Mouse (Mus musculus) embryonic facial prominence, embryonic 11.5 days (tissue): ENCODE data around the gene Rnh1. TPM values are rescaled to one million over a fixed set of nuclear protein-coding genes. Genes with fewer than 3 reads are reported as not detected.
A peak's percentile ranks its signal among the peaks of the same experiment; 100 is the strongest.

Experiments used
- ATAC-seq: fragments of 200-750 bp; cut with Nextera tagmentation; replicated peaks from 2 replicates; pipeline ENCODE4 v1.8.0; 2017; ENCODE audit warnings: low read depth; ENCODE audit not compliant: insufficient number of reproducible peaks, low FRiP score, low TSS enrichment
- DNase-seq: peaks from one replicate; pipeline ENCODE4 v3.0.0-alpha.2; 2015; ENCODE audit warnings: low spot score
- H3K27ac ChIP-seq: fragments of 300-500 bp; sonication (generic); replicated peaks from 2 replicates; pipeline ENCODE4 v1.5.1; 2014; ENCODE audit warnings: mild to moderate bottlenecking, low read depth, low read length, control low read depth
- H3K27me3 ChIP-seq: fragments of 300-500 bp; sonication (generic); 2 replicates; pipeline ENCODE4 v1.6.1; 2014; ENCODE audit warnings: mild to moderate bottlenecking, low read length, moderate library complexity, mixed read lengths; ENCODE audit not compliant: control insufficient read depth, insufficient read depth
- H3K36me3 ChIP-seq: fragments of 300-500 bp; sonication (generic); replicated peaks from 2 replicates; pipeline ENCODE4 v1.6.1; 2014; ENCODE audit warnings: low read depth, mild to moderate bottlenecking, low read length, moderate library complexity, mixed read lengths; ENCODE audit not compliant: control insufficient read depth, insufficient read depth
- H3K4me1 ChIP-seq: fragments of 300-500 bp; sonication (generic); 2 replicates; pipeline ENCODE4 v1.6.1; 2014; ENCODE audit warnings: low read length, mixed read lengths; ENCODE audit not compliant: control insufficient read depth, insufficient read depth
- H3K4me2 ChIP-seq: fragments of 300-500 bp; sonication (generic); 2 replicates; pipeline ENCODE4 v1.6.1; 2014; ENCODE audit warnings: low read depth, mild to moderate bottlenecking, control low read depth, low read length, moderate library complexity
- H3K4me3 ChIP-seq: fragments of 300-500 bp; sonication (generic); 2 replicates; pipeline ENCODE4 v1.5.1; 2014; ENCODE audit warnings: low read depth, low read length, control low read depth
- H3K9ac ChIP-seq: fragments of 300-500 bp; sonication (generic); replicated peaks from 2 replicates; pipeline ENCODE4 v1.6.1; 2014; ENCODE audit warnings: mild to moderate bottlenecking, control low read depth, low read length
- H3K9me3 ChIP-seq: fragments of 300-500 bp; sonication (generic); replicated peaks from 2 replicates; pipeline ENCODE4 v1.6.1; 2016; ENCODE audit warnings: mild to moderate bottlenecking, low read length, inconsistent platforms, mixed read lengths; ENCODE audit not compliant: control insufficient read depth
- WGBS: fragments of 180-500 bp; shearing (Covaris S2); extraction: QIAGEN DNeasy Blood & Tissue Kit; methylation state at CpG from one replicate; pipeline ENCODE4 v1.1.7; 2014; 5-methylcytosine and 5-hydroxymethylcytosine counted together
- polyA plus RNA-seq: library from polyadenylated mRNA; unstranded; fragments of >200 nt; fragmentation: Nextera tagmentation; extraction: Ambion mirVana; gene quantifications from 2 replicates; pipeline ENCODE4 v1.2.1, GENCODE M21; 2014

The Rnh1 gene
- polyA plus RNA-seq, 1 experiment from 2014 or later, result 82.0 TPM

GRCm38 (mm10) chr7:141146043-141146595 lies 26.5 kb downstream of the Rnh1 start:
- no peak overlapping the region for H3K9ac ChIP-seq
- ATAC-seq (no peak), DNase-seq (no peak)
- no peak overlapping the region for H3K27ac ChIP-seq
- no peaks in the 10 kb centered on the region for H3K4me1 ChIP-seq
- no peaks in the 10 kb centered on the region for H3K9me3 ChIP-seq
- 93% methylated on average over 12 of the region's 12 CpGs for WGBS
- peaks cover under 1% of the 10 kb centered on the region for H3K36me3 ChIP-seq
- no peaks in the 10 kb centered on the region for H3K27me3 ChIP-seq
- H3K4me2 ChIP-seq, result no peak overlapping the region
- H3K4me3 ChIP-seq, result no peak overlapping the region

DNA sequence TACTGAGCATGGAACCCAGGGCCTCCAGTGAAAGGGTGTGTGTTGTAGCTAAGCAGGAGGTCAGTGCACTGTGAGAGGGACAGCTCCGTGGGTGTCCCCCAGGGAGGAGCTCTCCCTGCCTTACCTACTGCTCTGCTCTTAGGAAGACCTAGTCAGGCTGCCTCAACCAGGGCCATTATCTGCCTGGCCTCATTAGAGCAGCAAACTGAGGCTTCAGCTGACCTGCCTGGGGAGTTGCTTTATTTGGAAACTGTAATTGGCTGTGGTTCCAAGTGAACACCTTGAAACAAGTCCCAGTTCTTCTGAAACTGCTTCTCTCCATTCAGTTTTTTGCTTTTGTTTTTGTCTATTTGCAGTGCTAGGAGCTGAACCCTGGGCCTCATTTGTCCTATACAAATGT lies 27.3 kb downstream of the Rnh1 start:
- WGBS, result 63% methylated on average over 1 of the region's 1 CpGs
- Histone ChIP-seq H3K27me3 (no peaks in the 10 kb centered on the region), H3K9me3 (no peaks in the 10 kb centered on the region), H3K27ac (no peak overlapping the region), H3K36me3 (no peaks in the 10 kb centered on the region; the same call in 1 of the 2 replicates), H3K9ac (no peak overlapping the region), H3K4me2 (no peak overlapping the region), H3K4me1 (no peaks in the 10 kb centered on the region), H3K4me3 (no peak overlapping the region)
- DNase-seq, result no peak
- no peak for ATAC-seq

GRCm38 (mm10) chr7:141144650-141145049 lies 28.0 kb downstream of the Rnh1 start:
- ATAC-seq, result no peak
- no peak overlapping the region for H3K27ac ChIP-seq
- no peak overlapping the region for H3K4me2 ChIP-seq
- H3K9ac ChIP-seq, result no peak overlapping the region
- H3K9me3 ChIP-seq, result no peaks in the 10 kb centered on the region
- no peaks in the 10 kb centered on the region for H3K27me3 ChIP-seq
- no peaks in the 10 kb centered on the region; the same call in 1 of the 2 replicates for H3K36me3 ChIP-seq
- no peaks in the 10 kb centered on the region for H3K4me1 ChIP-seq
- DNase-seq, result no peak
- 90% methylated on average over 3 of the region's 3 CpGs for WGBS
- no peak overlapping the region for H3K4me3 ChIP-seq

DNA sequence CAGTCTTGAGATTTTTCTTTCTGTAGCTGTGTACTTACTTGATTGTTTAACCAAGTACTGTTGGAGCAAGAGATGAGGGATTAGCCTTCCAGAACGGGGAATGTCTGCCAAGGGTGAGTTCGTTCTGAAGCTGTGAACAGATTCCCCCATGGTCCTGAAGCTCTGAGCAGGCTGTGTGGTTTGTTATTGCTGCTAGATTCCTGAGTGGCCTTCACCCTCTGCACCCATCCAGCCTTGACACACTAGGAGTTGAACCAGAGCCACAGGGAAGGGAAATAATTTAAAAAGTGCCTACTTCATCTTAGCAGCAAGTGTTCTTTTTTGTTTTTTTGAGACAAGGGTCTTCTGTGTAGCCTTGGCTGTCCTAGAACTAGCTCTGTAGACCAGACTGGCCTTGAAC lies 28.8 kb downstream of the Rnh1 start:
- WGBS, result 88% methylated on average over 2 of the region's 2 CpGs

DNA sequence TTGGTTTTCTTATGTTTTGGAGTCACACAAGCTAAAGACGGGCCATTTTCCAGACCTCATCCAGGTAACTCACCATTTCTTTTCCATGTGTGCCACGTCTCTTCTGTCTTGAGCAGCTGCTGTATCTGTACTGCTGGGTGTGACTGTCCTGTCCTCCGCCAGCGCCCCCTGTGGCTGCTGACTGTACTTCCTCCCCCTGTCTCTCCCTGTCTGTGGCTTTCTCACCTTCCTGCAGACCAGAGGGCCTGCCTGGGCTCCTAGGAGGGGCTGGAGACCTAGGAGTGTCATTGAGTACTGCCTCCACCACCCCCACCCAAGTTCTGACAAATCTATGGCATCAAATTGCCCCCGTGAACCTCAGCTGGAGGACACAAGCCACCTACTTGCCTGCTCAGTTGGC lies 29.5 kb downstream of the Rnh1 start:
- no peaks in the 10 kb centered on the region for H3K27me3 ChIP-seq
- no peak for ATAC-seq
- H3K4me2 ChIP-seq, result no peak overlapping the region
- H3K9me3 ChIP-seq, result no peaks in the 10 kb centered on the region
- no peaks in the 10 kb centered on the region for H3K4me1 ChIP-seq
- H3K9ac ChIP-seq, result no peak overlapping the region
- no peak overlapping the region for H3K4me3 ChIP-seq
- 62% methylated on average over 5 of the region's 5 CpGs for WGBS
- peaks cover 2% of the 10 kb centered on the region; the same call in 1 of the 2 replicates for H3K36me3 ChIP-seq
- no peak overlapping the region for H3K27ac ChIP-seq
- DNase-seq, result peak; percentile 26

More for the DNA sequence above, 28.8 kb downstream of the Rnh1 start:
- H3K4me1 ChIP-seq, result no peaks in the 10 kb centered on the region
- H3K27ac ChIP-seq, result no peak overlapping the region
- ATAC-seq (no peak), DNase-seq (no peak)
- no peak overlapping the region for H3K4me2 ChIP-seq
- H3K9ac ChIP-seq, result no peak overlapping the region
- H3K36me3 ChIP-seq, result no peaks in the 10 kb centered on the region; the same call in 1 of the 2 replicates
- H3K4me3 ChIP-seq, result no peak overlapping the region
- H3K9me3 ChIP-seq, result no peaks in the 10 kb centered on the region
- no peaks in the 10 kb centered on the region for H3K27me3 ChIP-seq

- H3K4me3 ChIP-seq, result no peak overlapping the region
- H3K27ac ChIP-seq, result no peak overlapping the region
- no peak overlapping the region for H3K4me2 ChIP-seq
- H3K9me3 ChIP-seq, result no peaks in the 10 kb centered on the region
- no peaks in the 10 kb centered on the region for H3K27me3 ChIP-seq
- DNase-seq (no peak), ATAC-seq (no peak)
- no peaks in the 10 kb centered on the region for H3K4me1 ChIP-seq
- 94% methylated on average over 4 of the region's 4 CpGs for whole genome bisulfite sequencing
- no peak overlapping the region for H3K9ac ChIP-seq
- H3K36me3 ChIP-seq, result peaks cover 2% of the 10 kb centered on the region
Measured at GRCm38 (mm10) chr7:141141326-141141725, 31.3 kb downstream of the Rnh1 start.

- ATAC-seq, result no peak
- Histone ChIP-seq H3K4me1 (peaks cover 4% of the 10 kb centered on the region), H3K4me2 (peak overlapping the region; percentile 75), H3K27me3 (no peaks in the 10 kb centered on the region), H3K27ac (no peak overlapping the region), H3K9me3 (no peaks in the 10 kb centered on the region), H3K36me3 (no peaks in the 10 kb centered on the region; the same call in 1 of the 2 replicates), H3K9ac (peak overlapping the region; percentile 71), H3K4me3 (peak overlapping the region; percentile 66)
- no peak for DNase-seq
- 58% methylated on average over 12 of the region's 12 CpGs for WGBS
Measured at GRCm38 (mm10) chr7:141131904-141132755, 40.5 kb downstream of the Rnh1 start.
